Mouse (Mus musculus) spleen, adult 2 months (tissue): ENCODE data around the gene Ces1a.

Source experiments
- CTCF ChIP-seq: fragments of 200-500 bp; IDR thresholded peaks from 2 replicates; pipeline ENCODE4 v1.5.1; 2011; ENCODE audit warnings: mild to moderate bottlenecking, inconsistent platforms; ENCODE audit not compliant: insufficient read depth, insufficient read length, insufficient replicate concordance; ENCODE audit errors: extremely low read depth
- POLR2A ChIP-seq: fragments of 200-500 bp; IDR thresholded peaks from 2 replicates; pipeline ENCODE4 v1.6.1; 2011; ENCODE audit warnings: low read depth, low read length, inconsistent platforms

- TF ChIP-seq CTCF (no peak), POLR2A (no peak)
These were observed 47.4 kb upstream of the Ces1a start for GRCm38 (mm10) chr8:93095376-93095775.
